Mouse (Mus musculus): ENCODE measurements around the gene Blzf1.

DNA sequence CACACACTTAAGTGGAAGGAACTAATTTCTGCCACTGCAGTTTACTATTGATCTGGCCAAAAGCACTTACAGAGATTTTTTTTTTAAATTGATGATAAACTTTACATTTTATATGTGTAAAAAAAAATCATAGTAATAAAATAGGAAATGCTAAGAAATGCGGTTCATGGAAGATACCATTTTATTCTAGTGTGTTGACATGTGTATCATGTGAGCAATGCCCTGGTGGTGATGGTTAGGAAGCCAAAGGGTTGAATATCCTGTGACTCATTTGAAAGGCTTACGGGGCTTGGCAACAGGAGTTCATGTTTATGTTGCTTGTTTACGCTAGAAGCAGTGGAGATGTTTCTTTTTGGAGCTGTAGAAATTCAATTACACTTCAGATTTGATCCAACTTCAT, 30.7 kb downstream of the Blzf1 start:
- TF ChIP-seq CTCF (IDR thresholded peaks at IDR 0.05; ENCODE audit: borderline replicate concordance, insufficient read depth, low read depth, low read length) (no peak), POLR2A (IDR thresholded peaks at IDR 0.05; ENCODE audit: borderline replicate concordance, insufficient read depth, low read length) (no peak)

Data from cerebellum, adult 2 months (tissue).